Mouse (Mus musculus) embryonic facial prominence, embryonic 15.5 days (tissue): ENCODE measurements around the gene A930004D18Rik. TPM values are rescaled to one million over a fixed set of nuclear protein-coding genes. Genes with fewer than 3 reads are reported as not detected.

ENCODE experiments used
- ATAC-seq: fragments of 200-750 bp; cut with Nextera tagmentation; 2 replicates; pipeline ENCODE4 v1.8.0; 2017; ENCODE audit warnings: low read depth, moderate TSS enrichment; ENCODE audit not compliant: insufficient number of reproducible peaks, low FRiP score, low TSS enrichment
- H3K27ac ChIP-seq: fragments of 300-500 bp; sonication (generic); replicated peaks from 2 replicates; pipeline ENCODE4 v1.5.1; 2015; ENCODE audit warnings: mild to moderate bottlenecking, inconsistent platforms
- H3K27me3 ChIP-seq: fragments of 300-500 bp; sonication (generic); 2 replicates; pipeline ENCODE4 v1.6.1; 2015; ENCODE audit warnings: inconsistent platforms
- H3K36me3 ChIP-seq: fragments of 300-500 bp; sonication (generic); 2 replicates; pipeline ENCODE4 v1.6.1; 2015; ENCODE audit warnings: mild to moderate bottlenecking, inconsistent platforms
- H3K4me1 ChIP-seq: fragments of 300-500 bp; sonication (generic); 2 replicates; pipeline ENCODE4 v1.6.1; 2015; ENCODE audit warnings: inconsistent platforms
- H3K4me2 ChIP-seq: fragments of 300-500 bp; sonication (generic); replicated peaks from 2 replicates; pipeline ENCODE4 v1.6.1; 2015; ENCODE audit warnings: mild to moderate bottlenecking, inconsistent platforms
- H3K4me3 ChIP-seq: fragments of 300-500 bp; sonication (generic); replicated peaks from 2 replicates; pipeline ENCODE4 v1.5.1; 2015; ENCODE audit warnings: mild to moderate bottlenecking, inconsistent platforms
- H3K9ac ChIP-seq: fragments of 300-500 bp; sonication (generic); 2 replicates; pipeline ENCODE4 v1.6.1; 2015; ENCODE audit warnings: inconsistent platforms
- H3K9me3 ChIP-seq: fragments of 300-500 bp; sonication (generic); replicated peaks from 2 replicates; pipeline ENCODE4 v1.6.1; 2016; ENCODE audit warnings: inconsistent platforms
- WGBS: fragments of 180-500 bp; shearing (Covaris S2); methylation state at CpG from one replicate; pipeline ENCODE4 v1.1.7; 2015; 5-methylcytosine and 5-hydroxymethylcytosine counted together
- polyA plus RNA-seq: library from polyadenylated mRNA; unstranded; fragments of >200 nt; fragmentation: Nextera tagmentation; extraction: Ambion mirVana; gene quantifications from 2 replicates; pipeline ENCODE4 v1.2.1, GENCODE M21; 2015

The A930004D18Rik gene
- polyA plus RNA-seq = 13.7 and 13.9 TPM in 2 replicates

GRCm38 (mm10) chr2:18037491-18037890 lies at the start of gene A930004D18Rik:
A930004D18Rik (minus strand) TSS chr2:18037737.
- H3K4me1 ChIP-seq = peaks cover 40% of the 10 kb centered on the region
- no peak within 1 kb of the TSS for H3K4me2 ChIP-seq
- H3K4me3 ChIP-seq = no peak within 1 kb of the TSS
- no peak for ATAC-seq
- no peak within 1 kb of the TSS for H3K27ac ChIP-seq
- H3K9me3 ChIP-seq = no peaks in the 10 kb centered on the region
- H3K9ac ChIP-seq = no peak within 1 kb of the TSS
- H3K36me3 ChIP-seq = no peaks in the 10 kb centered on the region
- 64% methylated on average over 2 of the region's 2 CpGs for WGBS
- no peaks in the 10 kb centered on the region for H3K27me3 ChIP-seq

- H3K9me3 ChIP-seq = no peaks in the 10 kb centered on the region
- no peak overlapping the region for H3K4me3 ChIP-seq
- H3K27me3 ChIP-seq = no peaks in the 10 kb centered on the region
- no peak overlapping the region for H3K27ac ChIP-seq
- peaks cover 47% of the 10 kb centered on the region for H3K36me3 ChIP-seq
- no peaks in the 10 kb centered on the region for H3K4me1 ChIP-seq
- WGBS = 84% methylated on average over 2 of the region's 2 CpGs
- H3K4me2 ChIP-seq = no peak overlapping the region
- H3K9ac ChIP-seq = no peak overlapping the region
- no peak for ATAC-seq
Measured at GRCm38 (mm10) chr2:18080182-18080860, 42.8 kb upstream of the A930004D18Rik start.

DNA sequence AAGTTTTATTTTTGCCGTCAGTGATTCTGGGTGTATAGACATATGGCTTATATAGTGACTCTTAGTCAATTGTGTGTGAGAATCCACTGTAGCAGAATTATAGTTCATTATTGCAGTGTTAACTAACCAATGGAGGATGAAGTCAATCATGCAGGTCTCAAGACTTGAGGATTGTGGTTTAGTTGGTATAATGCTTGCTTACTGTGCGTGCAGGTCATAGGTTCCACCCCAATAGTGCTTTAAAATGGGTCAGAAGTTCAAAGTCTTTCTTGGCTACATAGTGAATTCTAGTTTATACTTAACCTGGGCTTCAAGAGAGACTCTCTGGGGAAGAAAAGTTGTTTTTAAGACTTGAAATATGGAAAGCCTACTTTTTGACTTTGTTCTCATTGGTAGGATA lies 34.4 kb upstream of the A930004D18Rik start:
- H3K4me1 ChIP-seq = no peaks in the 10 kb centered on the region
- H3K27me3 ChIP-seq = no peaks in the 10 kb centered on the region
- no peak overlapping the region for H3K9ac ChIP-seq
- no peaks in the 10 kb centered on the region for H3K9me3 ChIP-seq
- WGBS = 89% methylated on average over 2 of the region's 2 CpGs
- H3K27ac ChIP-seq = no peak overlapping the region
- ATAC-seq = no peak
- H3K4me2 ChIP-seq = no peak overlapping the region
- H3K4me3 ChIP-seq = no peak overlapping the region
- H3K36me3 ChIP-seq = peaks cover 31% of the 10 kb centered on the region

DNA sequence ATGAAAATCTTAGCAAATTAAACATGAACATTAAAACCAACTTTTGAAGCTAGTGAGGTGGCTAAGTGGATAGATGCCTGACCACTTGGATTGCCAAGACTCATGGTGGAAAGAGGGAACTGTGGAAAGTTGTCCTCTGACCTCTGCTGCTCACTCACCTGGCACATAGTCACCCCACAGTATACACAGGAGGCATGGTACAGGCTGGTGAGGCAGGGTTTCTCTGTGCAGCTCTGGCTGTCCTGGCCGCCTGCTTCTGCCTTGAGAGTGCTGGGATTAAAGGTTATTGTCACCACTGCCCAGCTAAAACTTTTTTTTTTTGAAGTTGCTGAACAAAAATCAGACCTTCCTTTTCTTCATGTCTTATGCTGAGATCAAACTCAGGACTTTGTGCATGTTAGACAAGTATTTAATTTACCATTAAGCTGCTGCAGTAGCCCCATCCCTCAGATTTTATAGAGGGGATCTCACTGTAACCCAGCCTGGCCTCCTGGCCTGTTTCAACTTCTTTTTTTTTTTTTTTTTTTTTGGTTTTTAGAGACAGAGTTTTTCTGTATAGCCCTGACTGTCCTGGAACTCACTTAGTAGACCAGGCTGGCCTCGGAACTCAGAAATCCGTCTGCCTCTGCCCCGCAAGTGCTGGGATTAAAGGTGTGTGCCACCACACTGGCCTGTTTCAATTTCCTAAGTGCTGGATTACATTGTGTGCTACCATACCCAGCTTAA lies 30.7 kb upstream of the A930004D18Rik start:
- H3K4me3 ChIP-seq = no peak overlapping the region
- 91% methylated on average over 4 of the region's 4 CpGs for WGBS
- no peaks in the 10 kb centered on the region for H3K9me3 ChIP-seq
- no peak overlapping the region for H3K4me2 ChIP-seq
- ATAC-seq = no peak
- H3K9ac ChIP-seq = no peak overlapping the region
- peaks cover 9% of the 10 kb centered on the region; the same call in 1 of the 2 replicates for H3K4me1 ChIP-seq
- H3K27me3 ChIP-seq = no peaks in the 10 kb centered on the region
- H3K27ac ChIP-seq = no peak overlapping the region
- H3K36me3 ChIP-seq = peaks cover 9% of the 10 kb centered on the region; the same call in 1 of the 2 replicates

- H3K9me3 ChIP-seq = no peaks in the 10 kb centered on the region
Measured at GRCm38 (mm10) chr2:18066436-18066835, 28.9 kb upstream of the A930004D18Rik start.

DNA sequence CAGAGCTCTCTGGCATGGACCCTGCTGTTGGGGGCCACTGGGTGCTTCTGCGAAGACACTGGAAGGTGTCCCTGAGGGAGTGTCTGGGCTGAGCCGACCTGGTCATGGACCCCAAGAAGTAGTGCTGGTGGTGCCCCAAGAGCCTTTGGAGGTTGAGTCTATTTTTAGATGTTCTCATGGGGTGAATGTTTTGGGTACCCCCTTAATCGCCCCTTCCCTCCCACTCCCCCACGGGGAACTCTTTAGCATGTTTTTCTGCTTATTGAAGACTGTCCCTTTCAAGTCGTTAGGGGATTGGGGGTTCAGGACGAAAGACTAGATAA lies 28.1 kb upstream of the A930004D18Rik start:
- Histone ChIP-seq H3K9ac (peak overlapping the region; percentile 95), H3K4me2 (peak overlapping the region; percentile 75), H3K4me1 (peaks cover 9% of the 10 kb centered on the region; the same call in 1 of the 2 replicates), H3K27me3 (no peaks in the 10 kb centered on the region), H3K4me3 (peak overlapping the region; percentile 85), H3K27ac (peak overlapping the region; percentile 99), H3K36me3 (0 out of 2 replicates have a peak, but pooled peaks cover 2% of the 10 kb centered on the region), H3K9me3 (no peaks in the 10 kb centered on the region)
- 2% methylated on average over 6 of the region's 6 CpGs for WGBS
- no peak for ATAC-seq

More at GRCm38 (mm10) chr2:18066436-18066835, 28.9 kb upstream of the A930004D18Rik start:
- no peak overlapping the region for H3K27ac ChIP-seq
- no peaks in the 10 kb centered on the region for H3K27me3 ChIP-seq
- H3K36me3 ChIP-seq = 0 out of 2 replicates have a peak, but pooled peaks cover 2% of the 10 kb centered on the region
- peaks cover 9% of the 10 kb centered on the region; the same call in 1 of the 2 replicates for H3K4me1 ChIP-seq
- peak overlapping the region; percentile 75; the same call in 1 of the 2 replicates for H3K4me2 ChIP-seq
- peak overlapping the region; percentile 85; the same call in 1 of the 2 replicates for H3K4me3 ChIP-seq
- ATAC-seq = no peak
- no peak overlapping the region for H3K9ac ChIP-seq

DNA sequence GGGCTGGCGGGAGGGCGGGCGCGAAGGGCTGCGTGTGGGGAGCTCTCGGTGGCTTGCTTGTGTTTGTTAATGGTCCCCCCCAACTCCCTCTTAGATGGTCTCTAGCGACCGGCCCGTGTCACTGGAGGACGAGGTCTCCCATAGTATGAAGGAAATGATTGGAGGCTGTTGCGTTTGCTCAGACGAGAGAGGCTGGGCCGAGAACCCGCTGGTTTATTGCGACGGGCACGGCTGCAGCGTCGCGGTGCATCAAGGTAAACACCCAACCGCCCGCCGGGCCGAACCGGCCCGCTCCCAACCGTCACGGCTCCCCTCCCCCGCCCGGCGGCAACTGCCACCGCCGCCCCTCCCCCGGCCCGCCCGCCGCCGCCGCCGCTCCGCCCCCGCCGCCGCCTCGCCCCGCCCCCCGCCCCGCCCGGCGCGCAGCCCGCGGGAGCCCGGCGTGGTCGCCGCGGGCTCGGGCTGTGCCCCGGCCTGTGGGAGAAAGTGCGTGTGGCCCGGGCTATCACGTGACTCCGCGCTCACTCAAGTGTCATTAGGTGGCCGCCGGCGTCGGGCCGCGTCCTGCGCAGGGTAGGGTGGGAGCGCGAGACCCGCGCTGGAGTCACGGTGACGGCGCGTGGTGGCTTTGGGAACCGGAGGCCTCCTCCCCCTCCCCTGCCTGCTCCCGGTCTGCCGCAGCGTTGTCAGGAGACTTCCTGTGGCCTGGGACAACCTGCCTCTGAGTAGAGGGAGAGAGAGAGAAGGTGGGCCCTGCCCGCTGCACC lies 27.6 kb upstream of the A930004D18Rik start:
- H3K9ac ChIP-seq = peak overlapping the region; percentile 95
- WGBS = under 1% methylated on average over 60 of the region's 85 CpGs
- ATAC-seq = peak; percentile 49
- H3K9me3 ChIP-seq = no peaks in the 10 kb centered on the region
- H3K4me1 ChIP-seq = peaks cover 9% of the 10 kb centered on the region; the same call in 1 of the 2 replicates
- H3K27ac ChIP-seq = peak overlapping the region; percentile 99
- peak overlapping the region; percentile 85 for H3K4me3 ChIP-seq
- 0 out of 2 replicates have a peak, but pooled peaks cover 2% of the 10 kb centered on the region for H3K36me3 ChIP-seq
- H3K27me3 ChIP-seq = no peaks in the 10 kb centered on the region
- peak overlapping the region; percentile 75 for H3K4me2 ChIP-seq

GRCm38 (mm10) chr2:18064356-18064858 lies 26.9 kb upstream of the A930004D18Rik start:
- peaks cover 9% of the 10 kb centered on the region; the same call in 1 of the 2 replicates for H3K4me1 ChIP-seq
- under 1% methylated on average over 55 of the region's 58 CpGs for WGBS
- H3K4me2 ChIP-seq = peak overlapping the region; percentile 75
- H3K27ac ChIP-seq = peak overlapping the region; percentile 99
- H3K4me3 ChIP-seq = peak overlapping the region; percentile 85
- no peaks in the 10 kb centered on the region for H3K9me3 ChIP-seq
- H3K27me3 ChIP-seq = no peaks in the 10 kb centered on the region
- ATAC-seq = peak; percentile 98
- H3K9ac ChIP-seq = peak overlapping the region; percentile 95
- H3K36me3 ChIP-seq = 0 out of 2 replicates have a peak, but pooled peaks cover 2% of the 10 kb centered on the region

DNA sequence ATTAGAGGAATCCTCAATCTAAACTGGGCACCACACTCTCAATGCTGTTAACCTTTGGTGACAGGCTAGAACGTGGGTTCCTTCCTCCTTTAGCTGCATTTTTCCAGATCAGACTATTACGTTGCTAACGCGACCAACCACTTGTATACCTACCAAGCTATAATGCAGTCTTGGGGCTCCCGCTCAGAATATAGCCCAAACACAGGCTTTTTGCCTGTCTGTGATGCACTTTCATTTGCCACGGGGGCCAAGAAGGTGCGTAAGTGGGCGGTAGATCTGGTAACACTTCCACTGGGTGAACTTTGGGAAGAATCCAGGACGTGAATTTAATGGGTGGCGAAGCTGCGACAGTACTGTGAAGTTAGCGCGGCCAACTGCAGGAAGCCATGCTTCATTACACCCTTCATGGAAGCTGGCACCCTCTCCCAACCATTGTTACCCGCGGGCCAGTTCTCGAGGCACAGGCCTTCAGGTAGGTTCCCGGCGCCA lies 26.3 kb upstream of the A930004D18Rik start:
- Histone ChIP-seq H3K4me1 (peaks cover 9% of the 10 kb centered on the region; the same call in 1 of the 2 replicates), H3K9me3 (no peaks in the 10 kb centered on the region), H3K4me2 (peak overlapping the region; percentile 75), H3K4me3 (peak overlapping the region; percentile 85), H3K27me3 (no peaks in the 10 kb centered on the region), H3K9ac (peak overlapping the region; percentile 95), H3K27ac (peak overlapping the region; percentile 99), H3K36me3 (0 out of 2 replicates have a peak, but pooled peaks cover 2% of the 10 kb centered on the region)
- WGBS = under 1% methylated on average over 18 of the region's 18 CpGs
- ATAC-seq = peak; percentile 52

- no peak for ATAC-seq
- WGBS = 78% methylated on average over 1 of the region's 1 CpGs
Measured at GRCm38 (mm10) chr2:18060396-18060795, 22.9 kb upstream of the A930004D18Rik start.

More at GRCm38 (mm10) chr2:18060396-18060795, 22.9 kb upstream of the A930004D18Rik start:
- Histone ChIP-seq H3K4me1 (peaks cover under 1% of the 10 kb centered on the region; the same call in 1 of the 2 replicates), H3K4me2 (no peak overlapping the region), H3K36me3 (no peaks in the 10 kb centered on the region), H3K27ac (no peak overlapping the region), H3K9ac (no peak overlapping the region), H3K4me3 (no peak overlapping the region), H3K9me3 (no peaks in the 10 kb centered on the region), H3K27me3 (no peaks in the 10 kb centered on the region)
